Mouse (Mus musculus) neural tube, embryonic 11.5 days (tissue): Measurements from ENCODE around the gene Dlg2. TPM values are rescaled to one million over a fixed set of nuclear protein-coding genes. Genes with fewer than 3 reads are reported as not detected.

ENCODE experiments used
- ATAC-seq: fragments of 200-750 bp; cut with Nextera tagmentation; 2 replicates; pipeline ENCODE4 v1.8.0; 2017; ENCODE audit warnings: moderate number of reproducible peaks, mild to moderate bottlenecking, moderate TSS enrichment, moderate library complexity; ENCODE audit not compliant: insufficient read depth, low FRiP score, low TSS enrichment
- DNase-seq: peaks from one replicate; pipeline ENCODE4 v3.0.0-alpha.2; 2015; ENCODE audit warnings: low spot score
- H3K27ac ChIP-seq: fragments of 300-500 bp; sonication (generic); 2 replicates; pipeline ENCODE4 v1.5.1; 2014; ENCODE audit warnings: low read depth, mild to moderate bottlenecking, low read length
- H3K27me3 ChIP-seq: fragments of 300-500 bp; sonication (generic); 2 replicates; pipeline ENCODE4 v1.6.1; 2014; ENCODE audit warnings: mild to moderate bottlenecking, low read length, mixed read lengths; ENCODE audit not compliant: control insufficient read depth, insufficient read depth
- H3K36me3 ChIP-seq: fragments of 300-500 bp; sonication (generic); 2 replicates; pipeline ENCODE4 v1.6.1; 2014; ENCODE audit warnings: mild to moderate bottlenecking, low read length, moderate library complexity, mixed read lengths; ENCODE audit not compliant: control insufficient read depth, insufficient read depth
- H3K4me1 ChIP-seq: fragments of 300-500 bp; sonication (generic); 2 replicates; pipeline ENCODE4 v1.6.1; 2014; ENCODE audit warnings: low read length, mixed read lengths; ENCODE audit not compliant: control insufficient read depth, insufficient read depth
- H3K4me2 ChIP-seq: fragments of 300-500 bp; sonication (generic); 2 replicates; pipeline ENCODE4 v1.6.1; 2014; ENCODE audit warnings: low read depth, mild to moderate bottlenecking, moderate library complexity
- H3K4me3 ChIP-seq: fragments of 300-500 bp; sonication (generic); 2 replicates; pipeline ENCODE4 v1.5.1; 2014; ENCODE audit warnings: low read depth, low read length
- H3K9ac ChIP-seq: fragments of 300-500 bp; sonication (generic); 2 replicates; pipeline ENCODE4 v1.6.1; 2014; ENCODE audit warnings: mild to moderate bottlenecking, low read length
- H3K9me3 ChIP-seq: fragments of 300-500 bp; sonication (generic); 2 replicates; pipeline ENCODE4 v1.6.1; 2016; ENCODE audit warnings: low read length; ENCODE audit not compliant: control insufficient read depth
- WGBS: fragments of 180-500 bp; shearing (Covaris S2); extraction: QIAGEN DNeasy Blood & Tissue Kit; methylation state at CpG from one replicate; pipeline ENCODE4 v1.1.7; 2014; 5-methylcytosine and 5-hydroxymethylcytosine counted together
- polyA plus RNA-seq: library from polyadenylated mRNA; unstranded; fragments of >200 nt; fragmentation: Nextera tagmentation; extraction: Ambion mirVana; gene quantifications from 2 replicates; pipeline ENCODE4 v1.2.1, GENCODE M21; 2014

Dlg2 gene
- polyA plus RNA-seq, 1 experiment from 2014 or later, result 5.1 TPM

GRCm38 (mm10) chr7:91525859-91526258 is 1049.4 kb downstream of the Dlg2 start:
- no peak overlapping the region for H3K4me3 ChIP-seq
- H3K9me3 ChIP-seq, result no peaks in the 10 kb centered on the region
- no peaks in the 10 kb centered on the region for H3K36me3 ChIP-seq
- no peaks in the 10 kb centered on the region for H3K4me1 ChIP-seq
- no peak overlapping the region for H3K4me2 ChIP-seq
- no peaks in the 10 kb centered on the region for H3K27me3 ChIP-seq
- 89% methylated on average over 1 of the region's 1 CpGs for WGBS
- no peak overlapping the region for H3K27ac ChIP-seq
- no peak for ATAC-seq
- DNase-seq, result no peak
- no peak overlapping the region for H3K9ac ChIP-seq

GRCm38 (mm10) chr7:91542597-91543285 is 1066.3 kb downstream of the Dlg2 start:
- DNase-seq (peak; percentile 60), ATAC-seq (peak; percentile 65)
- no peaks in the 10 kb centered on the region for H3K36me3 ChIP-seq
- H3K27me3 ChIP-seq, result no peaks in the 10 kb centered on the region
- peak overlapping the region; percentile 32; the same call in 1 of the 2 replicates for H3K9ac ChIP-seq
- H3K4me1 ChIP-seq, result no peaks in the 10 kb centered on the region
- H3K9me3 ChIP-seq, result no peaks in the 10 kb centered on the region
- peak overlapping the region; percentile 72 for H3K4me2 ChIP-seq
- H3K27ac ChIP-seq, result no peak overlapping the region
- peak overlapping the region; percentile 36 for H3K4me3 ChIP-seq
- WGBS, result 4% methylated on average over 29 of the region's 29 CpGs

GRCm38 (mm10) chr7:91543286-91543650 is 1066.8 kb downstream of the Dlg2 start:
- Histone ChIP-seq H3K36me3 (no peaks in the 10 kb centered on the region), H3K4me1 (no peaks in the 10 kb centered on the region), H3K27ac (no peak overlapping the region), H3K9ac (peak overlapping the region; percentile 32; the same call in 1 of the 2 replicates), H3K4me2 (peak overlapping the region; percentile 72), H3K4me3 (peak overlapping the region; percentile 36), H3K9me3 (no peaks in the 10 kb centered on the region), H3K27me3 (no peaks in the 10 kb centered on the region)
- peak; percentile 11 for DNase-seq
- WGBS, result 35% methylated on average over 4 of the region's 4 CpGs
- peak; percentile 42; the same call in 1 of the 2 replicates for ATAC-seq

GRCm38 (mm10) chr7:91544600-91544999 is 1068.1 kb downstream of the Dlg2 start:
- Histone ChIP-seq H3K27ac (no peak overlapping the region), H3K4me2 (no peak overlapping the region), H3K36me3 (no peaks in the 10 kb centered on the region), H3K9me3 (no peaks in the 10 kb centered on the region), H3K4me3 (no peak overlapping the region), H3K27me3 (no peaks in the 10 kb centered on the region), H3K9ac (no peak overlapping the region), H3K4me1 (no peaks in the 10 kb centered on the region)
- DNase-seq (no peak), ATAC-seq (no peak)
- WGBS, result 80% methylated on average over 3 of the region's 3 CpGs

DNA sequence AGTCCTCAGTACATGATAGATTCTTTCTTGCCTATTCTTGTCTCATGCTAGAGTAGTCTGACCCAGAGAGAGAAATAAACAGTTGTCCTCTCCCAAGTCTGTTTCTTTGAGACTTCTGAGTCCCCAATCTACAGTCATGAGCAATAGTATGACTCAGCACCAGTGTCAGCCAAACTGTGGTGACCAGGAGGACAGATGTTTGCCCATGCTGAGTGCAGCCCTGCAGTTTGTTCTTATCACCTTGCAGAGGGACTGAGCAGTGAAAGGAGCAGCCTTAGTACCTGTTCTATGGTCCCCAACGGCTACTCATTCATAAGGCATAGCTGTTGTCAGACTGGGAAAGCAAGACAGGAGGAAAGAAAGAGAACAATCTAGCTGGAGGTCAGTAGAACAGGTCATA is 1072.3 kb downstream of the Dlg2 start:
- ATAC-seq, result no peak
- Histone ChIP-seq H3K27me3 (no peaks in the 10 kb centered on the region), H3K27ac (no peak overlapping the region), H3K4me3 (no peak overlapping the region), H3K4me2 (no peak overlapping the region), H3K9ac (no peak overlapping the region), H3K9me3 (no peaks in the 10 kb centered on the region), H3K36me3 (no peaks in the 10 kb centered on the region), H3K4me1 (no peaks in the 10 kb centered on the region)
- WGBS, result 93% methylated on average over 1 of the region's 1 CpGs
- DNase-seq, result no peak

GRCm38 (mm10) chr7:91557582-91557981 is 1081.1 kb downstream of the Dlg2 start:
- Histone ChIP-seq H3K27ac (no peak overlapping the region), H3K4me1 (no peaks in the 10 kb centered on the region), H3K4me3 (no peak overlapping the region), H3K4me2 (no peak overlapping the region), H3K36me3 (no peaks in the 10 kb centered on the region), H3K9me3 (no peaks in the 10 kb centered on the region), H3K27me3 (no peaks in the 10 kb centered on the region), H3K9ac (no peak overlapping the region)
- DNase-seq (no peak), ATAC-seq (no peak)

- Histone ChIP-seq H3K9ac (no peak overlapping the region), H3K27me3 (no peaks in the 10 kb centered on the region), H3K4me3 (no peak overlapping the region), H3K9me3 (no peaks in the 10 kb centered on the region), H3K4me1 (no peaks in the 10 kb centered on the region), H3K27ac (no peak overlapping the region), H3K36me3 (no peaks in the 10 kb centered on the region), H3K4me2 (no peak overlapping the region)
- DNase-seq (no peak), ATAC-seq (no peak)
These were observed 1091.0 kb downstream of the Dlg2 start for GRCm38 (mm10) chr7:91567423-91567822.

DNA sequence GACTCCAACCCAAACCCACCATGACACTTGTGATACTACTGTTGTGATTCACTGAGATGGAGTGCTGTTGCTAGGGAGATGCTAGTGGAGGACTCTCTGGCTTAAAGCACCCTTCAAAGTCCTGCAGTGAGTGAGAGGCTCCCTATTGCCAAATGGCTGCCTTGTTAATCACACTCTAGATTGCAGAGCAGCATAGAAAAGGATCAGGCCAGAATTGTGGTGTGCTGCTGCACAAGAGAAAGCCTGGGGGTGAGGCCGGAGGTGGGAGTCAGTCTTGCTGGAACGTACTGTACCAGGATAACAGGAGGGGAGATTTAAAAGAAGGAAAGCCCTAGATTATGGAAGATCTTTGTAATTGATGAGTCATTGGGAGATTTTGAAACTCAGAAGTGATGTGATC is 1094.5 kb downstream of the Dlg2 start:
- ATAC-seq (no peak), DNase-seq (no peak)
- Histone ChIP-seq H3K9ac (no peak overlapping the region), H3K36me3 (no peaks in the 10 kb centered on the region), H3K4me1 (no peaks in the 10 kb centered on the region), H3K9me3 (no peaks in the 10 kb centered on the region), H3K4me3 (no peak overlapping the region), H3K27ac (no peak overlapping the region), H3K27me3 (no peaks in the 10 kb centered on the region), H3K4me2 (no peak overlapping the region)
- 96% methylated on average over 2 of the region's 2 CpGs for WGBS

GRCm38 (mm10) chr7:91572666-91573065 is 1096.2 kb downstream of the Dlg2 start:
- no peak for DNase-seq
- no peaks in the 10 kb centered on the region for H3K9me3 ChIP-seq
- H3K27me3 ChIP-seq, result no peaks in the 10 kb centered on the region
- H3K27ac ChIP-seq, result no peak overlapping the region
- 63% methylated on average over 2 of the region's 2 CpGs for WGBS
- H3K4me1 ChIP-seq, result no peaks in the 10 kb centered on the region
- no peak overlapping the region for H3K9ac ChIP-seq
- no peaks in the 10 kb centered on the region for H3K36me3 ChIP-seq
- ATAC-seq, result no peak
- no peak overlapping the region for H3K4me2 ChIP-seq
- no peak overlapping the region for H3K4me3 ChIP-seq
